Mouse (Mus musculus) hindbrain, embryonic 11.5 days (tissue): ENCODE measurements at regions not wholly inside any gene's neighbourhood (a gene's known extent, or its start where the extent isn't known, plus 50 kb on each side); places are given as distances from the start of the nearest gene placed in this dataset.
A peak's percentile ranks its signal among the peaks of the same experiment; 100 is the strongest.

Experiments used
- ATAC-seq: fragments of 200-750 bp; cut with Nextera tagmentation; 2 replicates; pipeline ENCODE4 v1.8.0; 2017; ENCODE audit warnings: mild to moderate bottlenecking, moderate TSS enrichment, moderate library complexity; ENCODE audit not compliant: low FRiP score
- DNase-seq: peaks from one replicate; pipeline ENCODE4 v3.0.0-alpha.2; 2015; ENCODE audit warnings: low spot score
- H3K27ac ChIP-seq: fragments of 300-500 bp; sonication (generic); 2 replicates; pipeline ENCODE4 v1.5.1; 2014; ENCODE audit warnings: mild to moderate bottlenecking, low read depth, low read length
- H3K27me3 ChIP-seq: fragments of 300-500 bp; sonication (generic); 2 replicates; pipeline ENCODE4 v1.6.1; 2014; ENCODE audit warnings: mild to moderate bottlenecking, low read length, moderate library complexity, mixed read lengths; ENCODE audit not compliant: control insufficient read depth, insufficient read depth
- H3K36me3 ChIP-seq: fragments of 300-500 bp; sonication (generic); 2 replicates; pipeline ENCODE4 v1.6.1; 2014; ENCODE audit warnings: mild to moderate bottlenecking, low read length, moderate library complexity, mixed read lengths; ENCODE audit not compliant: control insufficient read depth, insufficient read depth
- H3K4me1 ChIP-seq: fragments of 300-500 bp; sonication (generic); replicated peaks from 2 replicates; pipeline ENCODE4 v1.6.1; 2014; ENCODE audit warnings: low read length, mixed read lengths; ENCODE audit not compliant: control insufficient read depth, insufficient read depth
- H3K4me2 ChIP-seq: fragments of 300-500 bp; sonication (generic); replicated peaks from 2 replicates; pipeline ENCODE4 v1.6.1; 2014; ENCODE audit warnings: mild to moderate bottlenecking, low read depth, low read length
- H3K4me3 ChIP-seq: fragments of 300-500 bp; sonication (generic); 2 replicates; pipeline ENCODE4 v1.5.1; 2014; ENCODE audit warnings: low read depth, low read length
- H3K9ac ChIP-seq: fragments of 300-500 bp; sonication (generic); 2 replicates; pipeline ENCODE4 v1.6.1; 2014; ENCODE audit warnings: low read depth, low read length
- H3K9me3 ChIP-seq: fragments of 300-500 bp; sonication (generic); 2 replicates; pipeline ENCODE4 v1.6.1; 2016; ENCODE audit warnings: low read length; ENCODE audit not compliant: control insufficient read depth
- WGBS: fragments of 180-500 bp; shearing (Covaris S2); extraction: QIAGEN DNeasy Blood & Tissue Kit; methylation state at CpG from one replicate; pipeline ENCODE4 v1.1.7; 2014; 5-methylcytosine and 5-hydroxymethylcytosine counted together

- H3K4me3 ChIP-seq = no peak overlapping the region
- H3K27me3 ChIP-seq = no peaks in the 10 kb centered on the region
- no peaks in the 10 kb centered on the region for H3K36me3 ChIP-seq
- no peaks in the 10 kb centered on the region for H3K9me3 ChIP-seq
- H3K4me2 ChIP-seq = no peak overlapping the region
- no peak for DNase-seq
- H3K27ac ChIP-seq = no peak overlapping the region
- no peak overlapping the region for H3K9ac ChIP-seq
- ATAC-seq = no peak
- no peaks in the 10 kb centered on the region for H3K4me1 ChIP-seq
- WGBS = 75% methylated on average over 1 of the region's 1 CpGs
Observed at GRCm38 (mm10) chr13:57212251-57212650, 316.5 kb upstream of the Trpc7 start.

DNA sequence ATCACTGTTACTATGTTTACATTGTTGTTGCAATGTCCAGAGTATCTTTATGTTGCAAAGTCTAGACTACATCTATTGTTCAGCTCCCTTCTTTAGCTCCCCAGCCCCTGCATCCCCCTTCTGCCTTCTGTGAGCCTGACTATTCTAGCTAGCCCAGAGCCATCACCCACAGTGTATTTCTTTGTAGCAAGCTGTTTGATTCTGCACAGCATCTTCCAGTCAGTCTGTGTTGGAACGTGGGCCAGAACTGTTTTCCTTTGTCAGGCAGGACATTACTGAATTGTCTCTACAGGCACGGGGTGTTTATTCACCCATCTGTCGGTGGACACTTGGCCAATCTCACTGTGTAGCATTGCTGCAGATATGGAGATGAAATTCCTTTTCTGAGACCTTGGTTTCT lies 295.4 kb upstream of the Trpc7 start:
- DNase-seq (no peak), ATAC-seq (no peak)
- Histone ChIP-seq H3K27me3 (no peaks in the 10 kb centered on the region), H3K4me2 (no peak overlapping the region), H3K27ac (no peak overlapping the region), H3K9me3 (no peaks in the 10 kb centered on the region), H3K36me3 (no peaks in the 10 kb centered on the region), H3K4me3 (no peak overlapping the region), H3K9ac (no peak overlapping the region), H3K4me1 (no peaks in the 10 kb centered on the region)
- 63% methylated on average over 3 of the region's 3 CpGs for WGBS

GRCm38 (mm10) chr13:57189246-57189645 lies 293.5 kb upstream of the Trpc7 start:
- Histone ChIP-seq H3K27me3 (no peaks in the 10 kb centered on the region), H3K4me1 (no peaks in the 10 kb centered on the region), H3K4me2 (no peak overlapping the region), H3K9ac (no peak overlapping the region), H3K36me3 (no peaks in the 10 kb centered on the region), H3K4me3 (no peak overlapping the region), H3K9me3 (no peaks in the 10 kb centered on the region), H3K27ac (no peak overlapping the region)
- ATAC-seq (no peak), DNase-seq (peak; percentile 17)
- 22% methylated on average over 3 of the region's 3 CpGs for WGBS

- no peaks in the 10 kb centered on the region for H3K4me1 ChIP-seq
- H3K4me2 ChIP-seq = no peak overlapping the region
- WGBS = 94% methylated on average over 2 of the region's 2 CpGs
- H3K36me3 ChIP-seq = no peaks in the 10 kb centered on the region
- no peaks in the 10 kb centered on the region for H3K27me3 ChIP-seq
- no peak overlapping the region for H3K27ac ChIP-seq
- H3K9me3 ChIP-seq = no peaks in the 10 kb centered on the region
- H3K9ac ChIP-seq = no peak overlapping the region
- ATAC-seq (no peak), DNase-seq (no peak)
- H3K4me3 ChIP-seq = no peak overlapping the region
Observed at GRCm38 (mm10) chr13:57186168-57186567, 290.4 kb upstream of the Trpc7 start.

GRCm38 (mm10) chr13:57170180-57170579 lies 274.4 kb upstream of the Trpc7 start:
- no peaks in the 10 kb centered on the region for H3K36me3 ChIP-seq
- ATAC-seq (no peak), DNase-seq (no peak)
- H3K4me3 ChIP-seq = no peak overlapping the region
- no peak overlapping the region for H3K4me2 ChIP-seq
- no peaks in the 10 kb centered on the region for H3K27me3 ChIP-seq
- H3K9me3 ChIP-seq = no peaks in the 10 kb centered on the region
- H3K9ac ChIP-seq = no peak overlapping the region
- 75% methylated on average over 3 of the region's 3 CpGs for WGBS
- no peaks in the 10 kb centered on the region for H3K4me1 ChIP-seq
- H3K27ac ChIP-seq = no peak overlapping the region

- H3K36me3 ChIP-seq = no peaks in the 10 kb centered on the region
- H3K4me3 ChIP-seq = no peak overlapping the region
- H3K9me3 ChIP-seq = no peaks in the 10 kb centered on the region
- no peaks in the 10 kb centered on the region for H3K4me1 ChIP-seq
- H3K27ac ChIP-seq = no peak overlapping the region
- DNase-seq (no peak), ATAC-seq (no peak)
- H3K4me2 ChIP-seq = no peak overlapping the region
- no peaks in the 10 kb centered on the region for H3K27me3 ChIP-seq
- 92% methylated on average over 2 of the region's 2 CpGs for WGBS
- H3K9ac ChIP-seq = no peak overlapping the region
Observed at GRCm38 (mm10) chr13:57169621-57170020, 273.8 kb upstream of the Trpc7 start.

GRCm38 (mm10) chr13:57165367-57165766 lies 269.6 kb upstream of the Trpc7 start:
- H3K4me1 ChIP-seq = no peaks in the 10 kb centered on the region
- WGBS = 88% methylated on average over 2 of the region's 2 CpGs

GRCm38 (mm10) chr13:57152787-57153186 lies 257.0 kb upstream of the Trpc7 start:
- Histone ChIP-seq H3K27me3 (no peaks in the 10 kb centered on the region), H3K9ac (no peak overlapping the region), H3K27ac (no peak overlapping the region), H3K4me3 (no peak overlapping the region), H3K36me3 (no peaks in the 10 kb centered on the region), H3K4me1 (no peaks in the 10 kb centered on the region), H3K4me2 (no peak overlapping the region), H3K9me3 (no peaks in the 10 kb centered on the region)
- DNase-seq = no peak
- ATAC-seq = no peak
- 50% methylated on average over 5 of the region's 5 CpGs for WGBS

More at GRCm38 (mm10) chr13:57165367-57165766, 269.6 kb upstream of the Trpc7 start:
- Histone ChIP-seq H3K27ac (no peak overlapping the region), H3K36me3 (no peaks in the 10 kb centered on the region), H3K27me3 (no peaks in the 10 kb centered on the region), H3K4me2 (no peak overlapping the region), H3K9ac (no peak overlapping the region), H3K9me3 (no peaks in the 10 kb centered on the region), H3K4me3 (no peak overlapping the region)
- no peak for ATAC-seq
- DNase-seq = no peak

- WGBS = 88% methylated on average over 2 of the region's 2 CpGs
Observed at GRCm38 (mm10) chr13:57147623-57148022, 251.8 kb upstream of the Trpc7 start.

More at GRCm38 (mm10) chr13:57147623-57148022, 251.8 kb upstream of the Trpc7 start:
- DNase-seq = no peak
- no peak for ATAC-seq
- Histone ChIP-seq H3K27me3 (no peaks in the 10 kb centered on the region), H3K4me2 (no peak overlapping the region), H3K36me3 (no peaks in the 10 kb centered on the region), H3K4me1 (no peaks in the 10 kb centered on the region), H3K9ac (no peak overlapping the region), H3K9me3 (no peaks in the 10 kb centered on the region), H3K27ac (no peak overlapping the region), H3K4me3 (no peak overlapping the region)
